Mouse (Mus musculus) cerebellum, postnatal 25 days (tissue): Measurements from ENCODE around the gene Klf9.
"Not testable (repeated sequence)": the region's sequence is repeated elsewhere in the genome, so short reads cannot be mapped to it uniquely, and the experiment has no call there.

Source experiments
- DNase-seq, 2 experiments: peaks; one replicate each; pipeline ENCODE4 v3.0.0; 2021; ENCODE audit warnings: mixed read lengths in 2 of 2

Klf9 gene

GRCm38 (mm10) chr19:23141391-23142281 is 610 bp downstream of the Klf9 start:
- peak; percentile 91 to 94 for DNase-seq

DNA sequence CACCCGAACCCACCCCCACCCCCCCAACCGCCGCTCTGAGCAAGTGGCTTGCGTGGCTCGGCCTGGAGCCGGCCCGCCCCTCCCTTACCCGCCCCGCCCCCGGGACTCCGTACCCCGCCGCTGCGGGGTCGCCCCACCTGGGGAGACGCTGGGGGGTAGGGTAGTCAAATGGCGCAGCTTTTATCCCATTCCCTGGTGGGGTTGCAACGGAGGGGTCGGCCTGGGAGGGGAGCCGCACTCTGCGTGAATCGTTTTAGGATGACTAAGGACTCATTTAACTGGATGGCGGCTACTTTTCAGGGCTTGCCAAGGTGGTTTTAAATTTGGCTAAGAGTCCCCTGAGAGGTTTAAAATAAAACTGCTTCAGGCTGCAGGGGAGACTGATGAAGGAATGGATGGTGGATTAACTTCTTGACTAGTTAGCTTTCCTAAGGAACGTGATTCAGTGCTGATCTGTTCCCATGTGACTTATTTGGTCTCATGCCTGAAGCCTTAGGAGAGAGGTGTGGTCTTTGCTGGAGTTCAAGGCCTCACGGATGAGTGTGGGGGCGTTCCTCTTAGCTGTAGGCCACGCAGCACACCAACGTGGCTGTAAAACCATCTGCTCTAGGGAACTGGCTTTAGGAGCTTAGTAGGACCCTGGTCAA is 1.5 kb downstream of the Klf9 start:
- DNase-seq, result peak; percentile 57 to 62

DNA sequence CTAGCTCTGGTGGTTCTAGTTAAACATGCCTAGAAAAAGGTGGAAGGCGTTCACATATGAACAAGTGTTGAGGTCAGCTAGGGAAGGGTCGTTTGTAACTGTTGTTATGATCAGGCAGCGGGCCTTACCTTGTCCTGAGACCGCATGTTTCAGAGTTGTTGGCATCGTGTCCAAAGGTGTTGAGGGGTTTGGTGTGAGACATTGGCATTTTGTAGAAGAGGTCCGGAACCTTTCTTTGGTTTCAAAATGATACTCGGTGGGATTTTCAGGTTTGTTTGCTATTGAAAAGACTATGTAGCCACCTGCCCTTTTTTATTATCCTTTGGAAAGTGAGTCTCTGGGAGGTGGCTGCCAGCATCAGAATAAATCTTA is 2.0 kb downstream of the Klf9 start:
- DNase-seq, result no peak

DNA sequence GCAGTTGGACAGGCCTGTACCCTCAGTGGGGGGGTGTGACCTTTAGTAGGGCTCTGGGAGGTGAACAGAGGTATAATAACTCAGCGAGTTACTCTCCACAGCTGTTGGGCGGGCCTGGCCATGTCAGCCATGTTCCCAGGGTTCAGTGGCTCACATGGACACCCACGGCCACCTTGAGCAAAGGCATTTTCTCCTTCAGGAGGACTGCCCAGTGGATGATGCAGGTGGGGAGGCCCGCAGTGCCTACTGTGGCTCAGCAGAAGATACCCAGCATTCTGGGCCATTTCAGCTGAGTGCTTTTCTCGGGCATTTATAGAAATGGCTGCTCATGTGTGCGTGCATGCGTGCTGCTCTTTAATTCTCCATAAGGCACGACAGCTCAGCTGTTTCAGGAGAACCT is 2.5 kb downstream of the Klf9 start:
- peak; percentile 56 to 64 for DNase-seq

DNA sequence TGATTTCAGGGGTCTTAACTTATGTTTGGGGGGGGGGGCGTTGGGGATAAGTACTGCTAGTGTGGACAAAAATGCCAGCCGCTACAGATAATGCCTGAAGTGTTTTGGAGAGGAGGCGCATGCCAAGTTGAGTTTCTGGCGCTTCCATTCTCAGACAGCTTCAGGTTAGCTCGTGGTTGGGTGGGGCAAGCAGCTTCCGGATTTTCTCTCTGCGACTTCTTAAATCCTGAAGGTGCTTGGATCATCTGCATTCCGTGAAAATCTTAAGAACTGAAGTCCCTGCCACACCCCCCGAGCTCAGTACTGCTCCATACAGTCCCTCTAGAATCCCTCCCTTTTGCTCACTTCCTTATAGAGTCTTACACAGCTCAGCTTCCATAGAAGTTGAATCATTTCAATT is 3.0 kb downstream of the Klf9 start:
- peak; percentile 35 to 44 for DNase-seq

DNA sequence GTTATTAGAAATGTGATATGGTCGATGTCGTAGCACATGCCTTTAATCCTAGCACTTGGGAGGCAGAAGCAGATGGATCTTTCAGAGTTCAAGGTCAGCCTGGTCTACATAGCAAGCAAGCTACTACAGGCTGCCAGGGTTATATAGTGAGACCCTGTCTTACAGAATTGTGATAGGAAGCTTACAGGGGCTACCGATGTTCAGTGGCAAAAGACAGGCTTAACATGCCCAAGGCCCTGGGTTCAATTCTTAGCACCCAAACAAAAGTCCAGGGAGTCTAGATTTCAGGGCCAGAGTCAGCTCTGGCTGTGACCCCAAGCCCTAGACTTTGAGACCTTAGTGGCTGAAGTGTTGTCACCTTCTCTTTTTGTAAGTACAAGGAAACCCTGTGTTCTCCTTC is 4.1 kb downstream of the Klf9 start:
- no peak for DNase-seq

DNA sequence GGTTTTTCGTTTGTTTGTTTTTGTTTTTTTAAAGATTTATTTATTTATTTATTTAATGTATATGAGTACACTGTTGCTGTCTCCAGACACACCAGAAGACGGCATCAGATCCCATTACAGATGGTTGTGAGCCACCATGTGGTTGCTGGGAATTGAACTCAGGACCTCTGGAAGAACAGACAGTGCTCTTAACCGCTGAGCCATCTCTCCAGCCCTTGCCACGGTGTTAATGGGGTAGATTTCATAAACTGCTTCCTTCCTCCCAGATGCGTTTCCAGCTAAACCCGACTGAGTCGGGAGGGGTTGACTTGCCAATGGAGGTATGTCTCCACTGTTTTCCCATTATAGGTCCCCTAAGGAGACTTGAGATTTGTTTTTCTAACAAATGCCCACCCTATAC is 4.5 kb downstream of the Klf9 start:
- not testable (repeated sequence) for DNase-seq

DNA sequence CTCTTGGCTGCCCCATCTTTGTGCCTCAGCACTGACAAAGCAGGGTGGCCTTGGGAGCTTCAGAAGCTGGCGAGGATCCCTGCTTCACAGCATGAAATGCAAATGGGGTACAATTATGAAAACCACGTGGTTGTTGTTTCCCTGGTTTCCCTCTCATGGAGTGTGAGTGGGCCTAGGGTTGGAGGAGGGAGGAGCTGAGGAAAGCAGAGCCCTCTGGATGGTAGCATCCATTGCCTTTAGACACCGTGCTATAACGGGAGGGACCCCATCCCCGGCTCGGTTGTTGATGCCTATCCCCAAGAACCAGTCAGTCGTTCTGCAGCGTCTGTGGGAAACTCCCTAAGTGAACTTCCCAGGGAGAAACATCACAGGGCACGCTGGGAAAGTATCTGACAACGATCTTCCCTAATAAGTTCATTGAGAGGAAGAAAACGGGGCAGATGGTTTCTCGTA is 5.4 kb downstream of the Klf9 start:
- DNase-seq, result peak; percentile 70 to 78

- peak; percentile 41 to 42 for DNase-seq
Measured at GRCm38 (mm10) chr19:23147026-23147966, 6.3 kb downstream of the Klf9 start.

GRCm38 (mm10) chr19:23149465-23150410 is 8.7 kb downstream of the Klf9 start:
- peak; percentile 54 to 64 for DNase-seq

DNA sequence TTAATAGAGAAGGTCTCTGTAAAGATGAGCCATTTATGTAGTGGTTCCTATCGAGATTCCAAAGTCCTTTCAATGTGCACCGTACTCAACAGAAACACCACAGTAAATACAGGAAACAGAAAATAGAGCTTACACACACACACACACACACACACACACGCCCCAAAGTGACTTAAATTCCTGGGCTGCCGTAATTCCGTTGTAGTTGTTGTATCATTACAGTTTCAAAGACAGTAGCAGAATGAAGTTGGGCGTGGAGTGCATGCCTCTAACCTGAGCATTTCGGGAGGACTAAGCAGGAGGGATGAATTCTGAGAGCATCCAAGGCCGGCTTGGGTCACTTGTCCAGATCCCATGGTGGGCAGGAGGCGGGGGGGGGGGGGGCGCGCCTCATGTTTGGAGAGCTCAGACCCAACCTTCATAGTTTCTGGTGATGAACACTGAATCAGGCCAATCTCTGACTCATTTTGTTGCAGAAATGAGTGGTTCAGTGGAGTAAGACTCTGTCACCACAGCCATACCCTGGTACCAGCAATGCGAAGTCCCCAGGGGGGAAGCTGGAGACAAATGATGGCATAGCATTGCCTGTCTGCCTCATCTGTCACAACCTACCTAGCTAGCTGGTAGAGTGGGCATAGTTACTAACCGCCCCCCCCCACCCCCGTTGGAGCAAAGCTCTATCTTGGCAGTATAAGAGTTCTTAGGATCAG is 9.7 kb downstream of the Klf9 start:
- no peak for DNase-seq

DNA sequence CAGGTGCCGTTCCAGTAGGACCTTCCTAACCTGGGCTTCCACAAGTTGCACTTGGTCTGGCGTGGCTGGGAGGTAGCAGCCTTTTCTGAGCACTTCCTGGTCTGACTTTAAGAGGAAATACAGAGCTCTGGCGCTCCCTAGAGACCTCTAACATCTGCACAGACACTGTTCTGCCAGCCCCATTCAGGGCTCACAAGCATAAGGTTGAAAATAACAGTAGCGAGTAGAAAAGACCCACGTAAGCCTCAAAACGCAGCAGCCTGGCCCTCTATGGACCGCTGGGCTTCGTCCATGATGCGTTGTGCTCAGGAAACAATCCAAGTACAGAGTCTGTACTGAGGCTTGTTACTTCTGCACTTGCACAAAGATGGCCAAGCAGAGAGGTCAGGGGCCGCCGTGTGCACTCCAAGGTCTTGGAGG is 10.6 kb downstream of the Klf9 start:
- peak; percentile 36 for DNase-seq

GRCm38 (mm10) chr19:23152201-23152640 is 11.2 kb downstream of the Klf9 start:
- peak in 1 of 2 experiments; percentile 35 for DNase-seq

- DNase-seq, result peak; percentile 36 to 50
Measured at GRCm38 (mm10) chr19:23152771-23153605, 12.0 kb downstream of the Klf9 start.

DNA sequence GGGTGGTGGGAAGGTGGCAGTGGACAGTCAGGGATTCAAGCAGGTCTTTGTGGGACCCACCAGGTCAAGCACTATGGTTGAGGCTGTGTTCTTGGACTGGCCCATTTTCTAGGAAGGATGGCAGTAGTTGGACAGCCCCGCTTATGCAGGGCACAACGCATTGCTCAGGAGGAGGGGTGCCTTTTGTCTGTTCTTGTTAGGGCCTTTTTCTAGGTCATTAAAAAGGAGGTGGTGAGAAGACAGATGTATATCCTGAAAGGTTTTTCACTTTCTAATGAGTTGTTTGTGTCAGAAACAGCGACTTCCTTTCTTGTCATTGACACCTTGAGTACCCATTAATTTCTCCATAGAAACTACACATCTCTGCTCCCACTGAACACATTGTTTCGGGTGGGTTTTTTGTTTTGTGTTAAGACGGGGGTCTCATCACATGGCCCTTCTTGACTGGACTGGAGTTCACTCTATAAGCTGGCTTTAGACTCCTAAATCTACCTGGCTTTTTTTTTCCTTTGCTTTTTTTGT is 12.6 kb downstream of the Klf9 start:
- DNase-seq, result peak in 1 of 2 experiments; percentile 41

DNA sequence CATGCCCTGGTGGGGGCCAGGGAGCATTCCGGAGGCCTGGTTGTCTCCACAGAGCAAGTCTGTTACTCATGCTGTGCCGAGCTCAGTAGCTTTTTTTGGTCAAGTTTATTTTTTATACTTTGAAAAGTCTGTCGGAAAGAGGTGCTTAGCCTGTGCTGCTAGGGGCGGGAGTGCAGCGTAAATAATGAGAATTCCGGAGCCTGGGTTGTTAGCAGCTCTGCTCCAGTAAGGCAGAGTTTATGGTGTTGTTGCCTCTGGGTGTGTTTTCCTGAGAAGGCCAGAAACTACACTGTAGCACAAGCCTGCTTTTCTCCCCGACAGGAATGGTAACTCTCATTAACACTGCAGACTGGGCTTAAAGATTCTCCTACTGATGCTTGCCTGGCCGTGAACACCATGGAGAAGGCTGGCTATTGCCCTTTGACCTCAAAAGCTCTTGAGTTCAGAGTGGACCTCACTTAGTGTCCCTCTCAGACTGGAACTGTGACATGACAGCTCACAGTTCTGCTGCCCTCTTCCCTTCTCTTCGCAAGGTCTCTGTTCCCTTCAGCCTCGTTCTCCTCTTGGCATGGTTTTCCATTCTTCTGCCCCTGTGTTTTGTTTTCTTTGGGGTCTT is 18.9 kb downstream of the Klf9 start:
- DNase-seq, result peak; percentile 23 to 37

DNA sequence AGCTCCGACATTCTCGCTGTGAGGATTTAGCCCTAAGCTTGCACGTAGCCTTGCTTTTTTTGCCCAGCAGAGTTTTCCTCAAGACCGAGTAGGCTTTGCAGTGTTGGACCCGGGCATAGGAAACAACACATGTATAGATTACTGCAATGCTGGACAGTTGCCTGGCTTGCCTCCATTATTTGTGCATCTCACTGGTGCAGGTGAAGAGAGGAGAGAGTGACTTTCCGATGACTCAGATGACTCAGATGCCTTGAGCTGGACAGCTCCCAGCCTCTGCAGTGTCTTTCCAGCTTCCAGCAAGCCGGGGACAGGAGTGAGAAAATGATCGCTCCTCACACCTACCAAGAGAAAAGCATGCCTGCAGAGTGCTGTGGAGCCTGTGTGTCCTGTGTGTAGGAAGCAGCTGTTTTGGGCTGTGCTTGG is 21.4 kb downstream of the Klf9 start:
- peak; percentile 70 to 77 for DNase-seq

GRCm38 (mm10) chr19:23162877-23163276 is 21.9 kb downstream of the Klf9 start:
- DNase-seq, result no peak

DNA sequence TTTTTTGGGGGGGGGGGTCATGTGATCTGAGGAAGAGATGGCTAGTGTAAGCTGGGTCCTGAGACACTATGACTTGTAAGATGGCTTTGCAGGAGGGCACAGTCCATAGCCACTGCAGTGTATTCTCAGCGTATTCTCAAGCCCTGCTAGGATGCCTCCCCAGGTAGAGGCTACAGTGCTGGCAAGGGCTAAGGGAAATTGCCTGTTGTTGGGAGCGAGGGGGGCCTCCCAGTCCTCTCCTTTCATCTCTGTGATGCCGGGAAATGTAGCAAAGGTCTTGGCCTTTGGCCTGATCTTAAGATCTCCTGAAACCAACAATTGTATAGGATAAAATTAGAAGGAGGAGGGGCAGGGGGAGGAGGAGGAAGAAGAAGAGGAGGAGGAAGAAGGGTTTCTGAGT is 22.3 kb downstream of the Klf9 start:
- DNase-seq, result peak in 1 of 2 experiments; percentile 28
